Mouse (Mus musculus) heart, postnatal 4 days (tissue): Measurements from ENCODE around the gene Rnf145. TPM values are rescaled to one million over a fixed set of nuclear protein-coding genes. Genes with fewer than 3 reads are reported as not detected.
A peak's percentile ranks its signal among the peaks of the same experiment; 100 is the strongest.

ENCODE experiments used
- DNase-seq: peaks from one replicate; pipeline ENCODE4 v3.0.0; 2021
- total RNA-seq, 2 experiments: library from RNA; stranded (reverse); gene quantifications; 2 replicates each; pipeline ENCODE4 v1.2.3; 2021

Rnf145 gene
- total RNA-seq, 2 experiments from 2014 or later = 30.0 TPM

DNA sequence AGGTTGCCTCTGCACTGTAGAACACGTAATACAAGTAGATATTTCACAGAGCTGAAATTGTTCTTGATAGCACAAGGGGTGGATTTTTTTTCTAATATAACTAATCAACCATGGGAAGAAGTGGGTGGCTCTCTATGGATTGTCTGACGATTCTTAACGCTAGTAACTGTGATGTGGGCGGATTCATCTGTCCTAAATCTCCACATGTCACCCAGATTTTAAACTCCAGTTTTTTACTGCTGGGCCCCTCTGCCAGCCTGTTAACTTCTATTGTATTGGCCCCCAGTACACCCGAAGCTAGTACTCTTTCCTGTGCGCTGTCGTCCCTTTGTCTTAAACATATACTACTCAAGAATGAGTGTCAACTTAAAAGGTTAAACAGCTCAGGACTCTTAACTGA, 8.4 kb upstream of the Rnf145 start:
- no peak for DNase-seq

- no peak for DNase-seq
Measured at GRCm38 (mm10) chr11:44512044-44513025, 6.4 kb upstream of the Rnf145 start.

DNA sequence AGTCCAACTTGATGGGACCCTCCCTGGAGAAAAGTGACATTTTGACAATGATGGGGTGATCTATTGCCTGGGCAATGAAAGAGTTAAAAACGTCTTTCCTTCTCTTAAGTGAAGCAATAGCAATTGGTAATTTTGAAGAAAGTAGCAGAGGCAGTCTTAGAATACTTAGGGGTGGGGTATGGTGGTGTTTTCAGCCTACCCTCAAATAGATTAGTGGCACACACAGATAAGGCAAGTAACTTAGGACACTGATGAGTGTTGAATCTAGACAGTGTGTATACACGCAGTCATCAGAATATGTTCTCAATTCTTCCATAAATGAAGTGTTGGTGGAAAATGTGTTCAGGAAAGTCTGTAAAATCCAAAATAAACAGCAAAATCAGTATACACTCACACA, 5.7 kb upstream of the Rnf145 start:
- no peak for DNase-seq

- no peak for DNase-seq
Measured at GRCm38 (mm10) chr11:44514666-44515065, 4.1 kb upstream of the Rnf145 start.

GRCm38 (mm10) chr11:44516362-44516761, 2.4 kb upstream of the Rnf145 start:
- DNase-seq = no peak

DNA sequence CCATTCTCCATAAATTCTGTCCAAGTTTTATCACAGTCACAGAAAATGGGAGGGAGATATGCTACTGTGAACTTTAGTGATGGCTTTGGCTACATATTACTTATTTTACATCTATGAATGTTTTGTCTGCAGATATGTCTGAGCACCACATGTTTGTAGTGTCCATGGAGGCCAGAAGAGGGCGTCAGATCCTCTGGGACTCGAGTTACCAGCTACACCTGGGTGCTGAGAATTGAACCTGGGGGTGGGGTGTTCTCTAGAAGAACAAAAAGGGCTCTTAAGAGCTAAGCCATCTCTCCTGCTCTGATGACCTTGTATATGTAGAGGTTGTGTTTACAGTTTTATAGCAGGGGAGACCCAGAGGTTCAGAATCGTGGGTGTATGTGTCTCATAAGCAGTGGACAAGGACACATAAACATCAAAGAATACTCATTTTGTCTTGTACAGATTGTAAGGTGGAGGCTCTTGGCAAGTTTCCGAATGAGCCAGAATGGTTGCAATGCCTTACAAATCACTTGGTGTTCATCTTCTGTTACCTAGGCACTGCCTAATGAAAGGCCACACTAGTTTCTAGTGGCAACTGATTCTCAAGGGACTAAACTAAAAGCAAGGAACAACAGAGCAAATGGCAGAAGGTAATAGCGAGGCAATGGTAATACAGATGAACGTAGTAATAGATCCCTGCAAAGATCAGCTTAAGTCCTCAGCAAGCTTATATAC, 1.0 kb upstream of the Rnf145 start:
- DNase-seq = no peak

- DNase-seq = no peak
Measured at GRCm38 (mm10) chr11:44519096-44519949, 559 bp downstream of the Rnf145 start.

DNA sequence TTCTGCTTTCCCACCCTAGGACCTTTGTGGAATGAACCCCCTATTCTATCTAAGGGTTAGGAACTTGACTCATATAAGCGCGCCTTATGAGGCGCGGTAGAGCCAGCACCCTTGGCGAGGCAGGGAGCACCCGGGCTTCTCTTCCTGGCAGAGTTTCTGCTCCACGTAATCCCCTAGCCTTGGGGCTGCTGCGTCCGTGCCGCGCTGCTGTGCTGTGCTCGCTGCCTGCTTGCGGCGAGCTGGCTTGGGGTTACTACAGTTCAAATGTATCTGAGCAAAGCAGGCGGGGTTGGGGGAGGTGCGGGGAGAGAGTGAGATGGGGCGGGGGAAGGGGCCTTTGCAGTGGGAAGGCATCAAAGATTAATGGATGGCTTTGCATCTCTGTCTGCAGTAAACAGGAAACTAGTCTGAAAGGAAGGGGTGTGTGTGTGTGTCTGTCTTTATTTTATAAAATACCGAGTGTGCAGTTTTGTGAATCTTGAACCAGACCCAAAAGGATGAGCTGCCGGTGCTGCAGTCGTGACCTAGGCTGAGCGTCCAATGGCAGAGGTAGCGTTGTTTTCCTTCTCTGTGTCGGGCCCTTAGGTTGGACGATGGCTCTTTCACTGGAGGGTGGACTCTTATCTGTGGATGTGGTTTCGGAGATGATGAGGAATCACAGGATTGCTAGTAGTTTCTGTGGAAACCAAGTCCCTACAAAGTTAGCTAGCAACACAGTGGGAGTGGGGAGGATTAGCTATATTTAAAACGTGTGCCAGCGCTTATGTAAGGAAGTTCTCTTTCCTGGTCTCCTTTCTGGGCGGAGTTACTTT, 1.4 kb downstream of the Rnf145 start:
- peak; percentile 68 for DNase-seq

- no peak for DNase-seq
Measured at GRCm38 (mm10) chr11:44522594-44522993, 3.8 kb downstream of the Rnf145 start.

DNA sequence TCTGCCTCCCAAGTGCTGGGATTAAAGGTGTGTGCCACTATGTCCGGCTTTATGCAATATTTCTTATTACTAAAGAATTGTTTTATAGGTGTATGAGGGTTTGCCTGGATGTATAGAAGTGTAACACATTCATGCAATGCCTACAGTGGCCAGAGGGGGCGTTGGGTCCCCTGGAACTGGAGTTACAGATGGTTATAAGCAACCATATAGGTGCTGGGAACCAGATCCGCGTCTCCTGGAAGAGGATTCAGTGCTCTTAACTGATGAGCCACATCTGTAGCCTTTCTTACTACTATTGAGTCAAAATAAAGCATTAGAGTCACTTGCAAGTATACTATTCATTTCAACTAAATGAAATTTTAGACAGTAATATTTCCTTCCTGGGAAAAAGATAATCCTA, 7.0 kb downstream of the Rnf145 start:
- no peak for DNase-seq

- DNase-seq = no peak
Measured at GRCm38 (mm10) chr11:44526654-44527263, 8.0 kb downstream of the Rnf145 start.

DNA sequence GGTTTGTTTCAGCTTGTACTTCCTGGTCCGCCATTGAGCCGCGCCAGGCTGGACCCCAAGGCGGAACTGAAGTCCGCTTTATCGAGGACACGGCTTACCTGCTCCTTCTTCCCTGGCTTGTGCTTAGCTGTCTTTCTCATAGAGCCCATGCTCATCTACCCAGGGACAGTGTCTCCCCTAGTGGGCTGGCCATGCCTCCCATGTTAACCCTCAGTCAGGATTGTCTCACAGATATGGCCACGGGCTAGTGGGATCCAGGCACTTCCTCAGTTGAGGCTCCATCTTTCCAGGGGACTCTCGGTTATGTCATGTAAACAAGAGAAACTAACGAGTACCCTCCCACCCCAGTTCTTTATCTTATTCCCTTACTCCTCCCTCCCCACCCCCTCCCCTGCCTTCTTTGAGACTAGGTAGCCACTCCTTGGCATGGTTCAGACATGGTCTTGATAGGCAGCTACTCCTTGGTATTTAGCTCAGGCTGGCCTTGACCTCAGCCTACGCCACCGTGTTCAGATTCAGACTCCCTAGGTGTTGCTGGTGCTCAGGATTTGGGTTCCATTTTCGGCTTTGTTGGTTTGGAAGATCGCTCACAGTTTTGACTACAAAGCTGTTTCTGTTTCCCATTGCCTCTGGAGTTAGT, 9.9 kb downstream of the Rnf145 start:
- DNase-seq = no peak

- DNase-seq = no peak
Measured at GRCm38 (mm10) chr11:44529200-44529599, 10.4 kb downstream of the Rnf145 start.

GRCm38 (mm10) chr11:44529716-44530115, 11.0 kb downstream of the Rnf145 start:
- DNase-seq = no peak

DNA sequence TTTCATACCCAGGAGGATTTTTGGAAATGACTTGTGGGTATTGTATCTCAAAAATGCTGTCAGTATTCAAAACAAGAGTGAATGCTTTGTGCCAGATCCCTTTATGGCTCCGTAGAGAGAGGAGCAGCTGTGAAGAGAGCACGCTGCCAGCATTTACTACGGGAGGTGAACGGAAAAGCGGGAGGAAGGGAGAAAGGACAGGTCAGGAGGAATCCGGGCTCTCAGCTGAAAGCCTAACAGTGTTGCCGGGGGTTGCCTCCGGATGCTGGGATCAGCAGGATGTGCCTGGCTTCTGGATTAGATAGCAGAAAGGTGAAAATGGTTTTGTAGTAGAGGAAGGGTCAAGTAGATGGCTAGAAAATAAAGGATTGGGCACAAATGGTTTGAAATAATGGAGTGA, 11.6 kb downstream of the Rnf145 start:
- DNase-seq = peak; percentile 25

DNA sequence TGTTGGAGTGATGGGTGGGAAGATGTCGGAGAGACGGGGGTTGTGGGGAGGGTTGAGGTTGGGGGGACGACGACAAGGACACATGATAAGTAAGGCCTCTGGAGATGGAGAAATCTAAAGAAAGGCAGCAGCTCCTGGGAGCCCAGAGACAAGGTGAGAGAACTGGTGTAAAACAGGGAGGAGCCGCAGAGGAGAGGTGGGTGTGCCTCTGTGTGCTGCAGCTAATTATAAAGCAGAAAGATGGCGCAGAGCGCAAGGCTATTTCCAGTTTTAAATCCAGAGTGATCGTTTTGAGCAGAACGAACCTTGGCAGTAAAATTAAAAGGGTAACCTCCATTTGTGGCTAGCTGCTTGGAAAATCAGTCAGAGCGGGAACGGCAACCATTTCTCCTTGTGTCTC, 12.1 kb downstream of the Rnf145 start:
- DNase-seq = no peak

GRCm38 (mm10) chr11:44531617-44532016, 12.9 kb downstream of the Rnf145 start:
- DNase-seq = no peak

- no peak for DNase-seq
Measured at GRCm38 (mm10) chr11:44532846-44533781, 14.3 kb downstream of the Rnf145 start.

DNA sequence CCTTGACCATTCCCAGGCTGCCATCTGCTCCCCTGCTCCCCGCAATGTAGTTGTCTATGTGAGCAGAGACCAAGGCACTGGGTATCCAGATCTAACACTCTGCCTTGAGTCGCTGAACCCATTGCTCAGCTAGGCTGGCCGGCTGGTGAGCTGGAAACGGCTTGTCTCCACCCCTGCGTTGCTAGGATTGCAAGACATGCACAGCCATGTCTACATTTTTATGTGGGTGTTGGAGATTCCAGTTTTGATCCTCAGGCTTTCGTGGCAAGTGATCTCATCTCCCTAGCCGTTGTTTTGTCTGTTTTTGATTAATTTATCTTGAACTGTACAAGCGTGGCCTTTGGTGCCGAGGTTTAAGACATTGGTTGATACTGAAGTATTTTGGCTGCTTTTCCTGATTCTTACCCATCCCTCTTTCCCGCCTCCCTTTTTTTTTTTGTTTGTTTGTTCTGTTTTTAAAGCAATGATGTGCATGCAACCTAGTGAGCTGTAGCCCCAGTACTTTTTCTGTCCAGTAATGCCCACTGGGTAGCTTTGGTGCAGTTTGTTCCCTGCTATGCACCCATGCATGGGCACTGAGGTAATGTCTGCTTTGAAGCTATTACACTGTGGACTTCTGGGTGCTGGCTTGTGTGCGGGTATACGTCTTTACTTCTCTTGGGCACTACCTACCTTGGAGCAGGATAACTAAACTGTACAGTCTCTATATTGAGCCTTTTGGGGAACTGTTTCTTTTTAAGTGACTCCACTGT, 16.4 kb downstream of the Rnf145 start:
- no peak for DNase-seq
